Mouse (Mus musculus) naive thymus-derived CD4-positive, alpha-beta T cell, adult 2 months (primary cell): Measurements from ENCODE around the gene Cyp39a1.

ENCODE experiments used
- DNase-seq: peaks from one replicate; pipeline ENCODE4 v3.0.0-alpha.2; 2011; ENCODE audit warnings: low read depth

The Cyp39a1 gene

DNA sequence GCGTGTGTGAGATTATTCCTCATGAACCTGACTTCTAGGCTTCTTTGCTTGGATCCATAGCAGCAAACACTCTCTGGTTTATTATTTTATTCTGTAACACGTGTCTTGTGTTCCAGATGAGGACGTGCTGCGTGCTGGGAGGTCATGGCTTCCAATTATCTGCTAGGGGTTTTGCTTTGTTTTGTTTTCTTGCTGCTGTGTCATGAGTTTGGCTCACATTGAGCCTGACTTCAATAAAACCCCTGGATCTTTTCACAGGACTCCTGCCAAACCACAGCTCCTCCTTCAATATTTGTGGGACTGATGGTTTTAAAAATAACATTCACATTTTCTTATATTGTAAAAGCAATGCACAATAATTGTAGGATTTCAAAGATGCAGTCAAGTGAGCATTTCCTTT lies 117.3 kb downstream of the Cyp39a1 start:
- DNase-seq: no peak

DNA sequence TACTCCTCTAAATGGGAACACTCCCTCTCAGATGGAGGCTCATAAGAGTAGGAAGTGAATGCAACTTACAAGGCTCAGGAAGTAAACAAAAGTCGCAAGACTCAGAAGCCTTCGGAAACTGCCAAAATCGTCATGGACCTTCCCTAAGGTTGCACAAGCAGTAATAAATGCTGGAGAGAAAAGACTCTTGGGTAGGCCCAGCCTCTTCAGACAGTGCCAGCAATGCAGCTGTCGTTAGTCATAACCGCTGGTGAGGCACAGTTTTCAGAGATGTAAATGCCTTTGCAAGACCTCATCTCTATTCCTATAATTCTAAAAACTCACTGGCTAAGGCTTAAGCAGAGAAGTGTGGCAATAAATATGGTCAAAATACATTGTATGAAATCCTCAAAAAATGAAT lies 121.0 kb downstream of the Cyp39a1 start:
- DNase-seq: no peak

DNA sequence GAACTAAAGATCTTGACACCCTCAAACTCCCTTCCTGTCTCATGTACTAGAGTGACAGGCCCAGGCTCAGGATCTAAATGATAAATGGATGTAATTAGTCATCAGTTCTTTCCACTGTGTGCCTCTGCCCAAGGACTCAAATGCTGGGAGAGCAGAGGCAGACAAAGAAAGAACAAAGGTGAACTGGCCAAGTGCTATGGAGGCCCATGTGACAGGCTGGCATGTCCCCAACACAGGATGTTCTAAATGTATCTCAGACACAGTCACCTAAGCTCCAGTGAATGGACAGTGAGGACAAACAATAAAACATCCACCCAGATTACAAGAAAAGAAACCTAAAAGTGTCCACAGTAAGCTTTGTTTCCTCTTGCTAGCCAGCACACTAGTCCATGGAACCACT lies 122.2 kb downstream of the Cyp39a1 start:
- no peak for DNase-seq

DNA sequence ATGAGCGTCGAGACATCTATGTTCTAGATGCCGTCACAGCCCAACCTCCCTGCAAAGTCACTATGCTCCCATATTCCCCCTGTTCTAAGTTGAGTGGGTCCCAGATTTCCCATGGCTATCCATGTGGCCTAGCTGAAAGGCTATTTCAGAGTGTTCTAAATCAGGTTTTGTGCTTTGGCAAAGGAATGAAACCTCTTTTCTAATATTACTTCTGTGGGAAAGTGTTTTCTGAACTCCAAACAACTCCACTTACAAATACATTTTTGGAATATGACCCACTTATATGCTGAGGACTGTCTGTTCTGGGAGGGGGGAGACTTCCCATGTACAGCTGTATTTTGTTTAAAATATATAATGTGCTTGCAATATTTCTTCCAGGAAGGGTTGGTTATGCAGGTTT lies 124.5 kb downstream of the Cyp39a1 start:
- no peak for DNase-seq

DNA sequence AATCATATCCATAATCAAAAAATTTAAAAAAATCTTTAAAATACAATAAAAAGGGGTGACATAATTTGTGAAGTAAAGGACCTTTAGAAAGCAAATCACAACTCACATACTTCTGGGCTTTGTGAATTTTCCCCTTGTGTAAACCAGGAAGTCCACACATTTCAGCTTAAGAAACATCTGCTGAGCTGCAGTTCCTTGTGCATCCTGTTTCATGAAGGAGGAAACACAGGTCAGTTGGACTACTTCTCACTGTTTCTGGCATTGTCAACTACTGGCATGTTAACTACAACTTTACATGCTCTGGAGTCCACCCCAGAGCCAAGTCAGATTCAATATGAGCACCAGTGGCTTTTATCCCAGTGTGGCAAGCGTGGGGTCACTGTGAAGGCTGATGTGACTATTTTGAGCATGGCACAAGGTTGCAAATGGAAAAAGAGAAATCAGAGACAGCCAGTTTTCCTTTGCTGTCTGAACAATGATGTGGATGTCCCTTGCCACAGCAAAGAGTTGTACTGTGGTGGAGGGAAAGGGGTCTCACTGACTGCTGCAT lies 127.6 kb downstream of the Cyp39a1 start:
- DNase-seq: no peak
